Mouse (Mus musculus) left cerebral cortex, postnatal 36 days (tissue): ENCODE data around the gene Mast2. TPM values are rescaled to one million over a fixed set of nuclear protein-coding genes. Genes with fewer than 3 reads are reported as not detected.

Experiments used
- DNase-seq, 2 experiments: peaks; one replicate each; pipeline ENCODE4 v3.0.0; 2021 to 2022; ENCODE audit warnings: low spot score in 2 of 2, mixed read lengths in 1 of 2
- intact Hi-C: fragments of 180-260 bp; cut with DNase I; formaldehyde crosslinking; loops from one replicate; pipeline ENCODE4 v1.15.1; 2025
- total RNA-seq, 2 experiments: library from RNA; stranded (reverse); gene quantifications; 2 replicates each; pipeline ENCODE4 v1.2.3; 2021

Gene Mast2
- total RNA-seq, 2 experiments from 2014 or later = 103 to 114 TPM

GRCm38 (mm10) chr4:116421170-116421569 lies 42.8 kb downstream of the Mast2 start:
- DNase-seq = no peak
- intact Hi-C loops = no loop called here

- intact Hi-C loops = no loop called here
- DNase-seq = no peak
These were observed 51.0 kb downstream of the Mast2 start for GRCm38 (mm10) chr4:116412993-116413392.

DNA sequence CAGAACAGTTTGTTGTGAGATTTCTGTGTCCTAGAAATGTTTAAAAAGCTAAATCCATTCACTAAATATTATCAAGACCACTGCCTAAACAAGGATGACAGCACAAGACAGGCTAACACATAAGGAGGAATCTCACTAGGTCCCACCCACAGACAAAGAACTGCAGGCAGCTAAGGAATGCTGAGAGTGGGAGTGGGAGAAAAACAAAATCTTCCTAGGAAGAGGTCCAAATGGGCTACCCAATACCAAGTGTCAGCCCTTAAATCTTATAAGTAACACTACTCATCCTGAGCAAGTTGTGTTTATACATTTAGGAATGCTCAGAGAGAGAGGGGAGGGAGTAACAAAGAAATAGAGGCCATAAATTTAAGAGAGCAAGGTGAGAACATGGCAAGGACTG lies 52.6 kb downstream of the Mast2 start:
- no peak for DNase-seq
- intact Hi-C loops = no loop called here

DNA sequence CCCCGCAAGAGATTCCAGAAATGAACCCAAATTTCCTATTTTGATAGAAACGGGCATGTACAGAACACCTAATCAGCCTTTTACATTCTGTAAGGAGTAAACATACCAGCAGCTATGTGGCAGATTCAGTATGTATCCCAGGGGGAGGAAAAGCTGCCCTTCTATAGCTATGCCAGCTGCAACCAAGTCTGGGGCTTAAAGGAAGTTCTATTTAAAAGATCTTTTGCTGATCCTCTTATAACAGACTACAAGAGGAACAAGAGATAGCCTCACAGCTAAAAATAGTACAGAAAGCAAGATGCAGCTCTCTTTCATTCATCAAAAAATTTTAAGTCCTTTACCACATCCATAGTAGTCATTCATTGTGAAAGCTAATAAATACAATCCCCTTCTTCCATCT lies 57.3 kb downstream of the Mast2 start:
- intact Hi-C loops = no loop called here
- DNase-seq = no peak

DNA sequence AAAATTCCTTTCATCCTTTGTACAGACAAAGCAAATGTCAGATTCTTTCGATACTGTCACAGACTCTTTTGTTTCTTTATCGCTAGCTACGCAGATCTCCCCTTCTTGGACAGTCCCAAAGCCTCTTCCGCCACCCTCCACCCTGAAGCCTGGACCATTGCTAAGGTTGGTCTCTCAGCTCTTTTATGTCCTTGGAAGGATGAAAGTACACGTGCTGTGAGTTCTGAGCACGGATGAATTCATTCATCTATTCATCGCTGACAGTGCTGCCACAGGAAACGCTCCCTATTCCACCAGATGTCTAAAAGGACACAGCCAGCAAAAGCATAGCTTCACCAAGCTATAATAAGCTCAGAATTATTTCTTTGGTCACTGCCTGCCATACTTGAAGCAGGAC lies 58.0 kb downstream of the Mast2 start:
- peak; percentile 19 to 27 for DNase-seq
- intact Hi-C loops = no loop called here

DNA sequence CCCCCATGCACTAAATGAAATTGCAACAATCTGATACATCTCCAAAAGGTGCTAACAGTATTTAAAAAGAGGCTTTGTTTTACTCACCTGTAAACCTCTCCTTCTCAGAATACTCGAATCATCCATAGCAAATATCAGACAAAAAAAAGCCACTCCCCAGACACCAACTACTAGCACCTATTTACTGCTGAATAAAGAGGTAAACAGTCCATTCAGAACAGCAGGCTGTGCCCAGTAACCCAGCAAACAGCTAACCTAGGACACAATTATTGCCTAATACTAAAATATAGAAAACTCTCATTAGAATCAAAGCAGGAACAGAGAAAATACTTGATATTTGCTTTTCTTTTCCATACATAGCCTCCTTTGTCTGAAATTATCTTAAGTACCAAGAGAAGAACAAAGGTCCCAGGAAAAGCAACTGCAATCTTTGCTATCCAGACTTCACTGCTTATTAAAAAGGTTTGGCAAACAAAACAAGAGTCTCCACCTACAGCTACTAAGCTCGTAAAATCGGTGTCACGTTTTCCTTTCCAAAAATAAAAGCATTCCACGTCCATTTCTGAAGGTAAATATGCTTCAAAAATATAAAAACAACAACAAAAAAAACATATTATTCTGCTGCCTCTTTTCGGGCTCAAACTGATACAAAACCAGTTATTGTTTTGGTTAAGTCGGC lies 58.6 kb downstream of the Mast2 start:
- intact Hi-C loops = no loop called here
- DNase-seq = no peak

- intact Hi-C loops = loop anchor here (5.0 kb wide), 1 partner anchor 62 kb away; no protein-coding TSS in a partner anchor
- no peak for DNase-seq
These were observed 60.1 kb downstream of the Mast2 start for GRCm38 (mm10) chr4:116403884-116404283.

- no peak for DNase-seq
- intact Hi-C loops = loop anchor here (5.0 kb wide), 1 partner anchor 60 kb away; no protein-coding TSS in a partner anchor
These were observed 61.3 kb downstream of the Mast2 start for GRCm38 (mm10) chr4:116402708-116403107.

DNA sequence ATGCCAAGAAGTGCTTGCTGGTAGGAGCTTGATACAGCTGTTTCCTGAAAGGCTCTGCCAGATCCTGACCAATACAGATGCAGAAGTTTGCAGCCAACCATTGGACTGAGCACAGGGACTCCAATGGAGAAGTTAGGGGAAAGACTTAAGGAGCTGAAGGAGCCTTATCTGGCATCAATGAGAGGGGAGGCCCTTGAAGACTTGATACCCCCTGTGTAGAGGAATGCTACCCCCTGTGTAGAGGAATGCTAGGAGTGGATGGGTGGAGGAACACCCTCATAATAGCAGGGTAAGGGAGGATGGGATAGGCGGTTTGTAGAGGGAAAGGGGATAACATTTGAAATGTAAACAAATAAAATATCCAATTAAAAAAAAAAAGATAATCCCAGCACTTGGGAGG lies 65.9 kb downstream of the Mast2 start:
- intact Hi-C loops = no loop called here
- DNase-seq = no peak

DNA sequence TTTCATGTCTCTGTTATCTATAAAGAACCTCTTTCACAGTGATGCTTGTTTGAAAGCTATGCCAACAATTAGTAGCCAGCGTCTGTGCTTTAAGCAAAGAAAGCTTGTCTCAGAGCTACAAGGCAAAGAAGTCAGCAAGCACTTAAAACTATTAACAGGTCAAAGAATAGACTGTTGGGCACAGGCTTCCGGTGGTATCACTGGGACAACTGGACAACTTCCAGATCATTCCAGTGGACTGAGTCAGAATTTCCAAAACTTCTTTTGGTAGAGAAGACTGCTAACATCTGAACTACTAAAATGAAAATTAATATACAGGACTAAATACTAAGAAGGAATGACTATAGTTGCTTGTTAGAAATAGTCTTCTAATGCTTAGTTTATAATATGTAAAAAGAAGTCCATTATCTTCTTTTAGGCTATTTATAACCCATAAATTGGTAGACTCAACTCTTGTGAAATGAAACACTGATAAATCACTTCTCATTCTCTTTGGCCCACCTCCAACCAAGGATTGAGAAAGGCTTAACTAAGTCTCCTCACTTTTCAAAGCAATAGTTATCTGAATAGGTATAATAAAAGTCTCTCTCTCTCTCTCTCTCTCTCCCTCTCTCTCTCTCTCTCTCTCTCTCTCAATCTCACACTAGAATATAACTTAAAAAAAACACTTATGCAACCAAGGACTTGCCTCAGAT lies 85.9 kb downstream of the Mast2 start:
- intact Hi-C loops = no loop called here
- no peak for DNase-seq

DNA sequence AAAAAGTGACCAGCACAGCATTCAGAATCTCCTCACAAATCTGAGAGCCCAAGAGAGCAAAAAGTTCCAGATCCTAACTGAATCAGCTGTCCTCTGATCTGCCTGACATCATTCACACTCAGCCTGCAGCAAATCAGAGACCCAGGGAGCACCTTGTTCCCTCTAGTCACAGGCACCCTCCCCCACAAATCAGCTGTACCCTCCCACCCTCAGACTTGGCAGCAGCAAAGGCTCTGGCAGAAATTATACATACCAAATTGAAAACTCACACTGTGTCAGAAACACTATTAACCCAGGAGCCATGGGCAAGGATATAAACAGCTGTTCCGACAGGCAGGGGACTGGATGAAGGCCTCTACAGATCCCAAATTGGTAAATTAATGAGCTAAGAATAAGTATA lies 92.3 kb downstream of the Mast2 start:
- intact Hi-C loops = no loop called here
- DNase-seq = peak; percentile 33 to 44

DNA sequence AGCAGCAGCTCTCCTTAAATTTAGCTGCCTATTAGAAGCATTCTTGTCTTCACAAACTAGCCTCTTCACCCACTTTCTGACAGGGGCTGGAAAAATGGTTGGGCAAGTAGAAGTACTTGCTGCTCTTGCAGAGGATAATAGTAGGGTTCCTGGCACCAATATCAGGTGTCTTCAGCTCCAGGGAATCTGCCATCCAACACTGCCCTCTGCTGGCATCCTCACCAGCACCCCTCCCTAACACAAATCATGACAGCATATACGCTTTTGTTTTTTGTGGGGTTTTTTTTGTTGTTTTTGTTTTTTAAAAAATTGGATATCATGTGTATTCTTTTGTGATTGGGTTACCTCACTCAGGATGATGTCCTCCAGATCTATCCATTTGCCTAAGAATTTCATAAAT lies 105.9 kb downstream of the Mast2 start:
- no peak for DNase-seq
- intact Hi-C loops = no loop called here

DNA sequence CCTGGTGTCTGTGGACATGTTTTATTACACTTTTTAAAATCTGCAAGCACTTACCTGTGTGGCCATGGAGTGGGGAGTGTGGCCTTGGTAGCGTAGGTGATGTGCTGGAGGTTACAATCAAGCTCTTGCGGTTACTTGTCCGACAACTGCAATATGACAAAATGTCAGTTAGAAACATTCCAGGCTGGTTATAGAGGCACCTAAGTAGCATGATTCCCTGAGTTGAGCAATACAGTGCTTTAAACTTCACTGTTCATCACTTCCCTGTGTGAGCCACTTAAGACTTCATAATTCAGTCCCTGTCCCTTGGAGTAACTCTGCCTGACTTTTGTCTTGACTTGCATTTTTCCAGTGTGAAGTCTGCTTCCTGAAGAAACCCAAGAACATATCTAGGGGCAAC lies 111.1 kb downstream of the Mast2 start:
- DNase-seq = no peak
- intact Hi-C loops = no loop called here

DNA sequence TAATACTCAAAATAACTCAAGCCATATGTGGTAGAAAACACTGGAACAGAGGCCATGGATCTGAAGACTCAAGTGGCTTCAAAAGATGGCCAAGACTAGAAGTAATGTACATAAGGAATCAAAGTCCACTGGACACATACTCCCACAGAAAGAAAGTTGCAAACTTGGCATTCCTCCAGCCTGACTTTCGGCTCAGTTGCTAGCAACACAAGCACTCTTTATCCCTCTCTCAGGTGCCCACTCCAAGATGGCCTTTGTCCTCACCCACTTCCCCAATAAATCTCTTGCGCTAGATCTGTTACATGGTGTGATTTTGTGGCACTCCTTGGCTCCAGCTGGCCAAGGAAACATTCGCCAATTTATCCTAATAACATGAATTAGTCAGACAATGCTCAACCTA lies 111.5 kb downstream of the Mast2 start:
- intact Hi-C loops = no loop called here
- no peak for DNase-seq

DNA sequence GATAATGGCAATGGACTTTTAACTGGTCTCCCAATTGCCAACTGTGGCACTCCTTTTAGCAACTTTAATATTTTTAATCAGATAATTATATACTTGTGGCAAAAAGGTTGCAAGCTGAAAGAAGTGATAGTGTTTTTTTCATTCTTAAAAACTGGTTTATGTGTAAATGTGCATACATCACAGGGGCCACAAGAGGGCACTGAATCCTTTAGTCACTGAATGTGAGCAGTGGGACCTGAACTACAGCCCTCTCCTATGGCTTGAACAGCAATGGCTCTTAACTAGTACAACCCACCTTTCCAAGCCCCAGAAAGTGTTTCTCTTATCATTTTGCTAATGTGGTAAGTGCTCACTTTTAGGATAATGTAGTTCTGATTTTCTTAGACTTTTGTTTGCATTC lies 121.9 kb downstream of the Mast2 start:
- DNase-seq = peak; percentile 12 to 39
- intact Hi-C loops = loop anchor here (5.0 to 10.0 kb wide), 2 partner anchors 60 to 163 kb away; partner anchors contain the start of gene Ipp

DNA sequence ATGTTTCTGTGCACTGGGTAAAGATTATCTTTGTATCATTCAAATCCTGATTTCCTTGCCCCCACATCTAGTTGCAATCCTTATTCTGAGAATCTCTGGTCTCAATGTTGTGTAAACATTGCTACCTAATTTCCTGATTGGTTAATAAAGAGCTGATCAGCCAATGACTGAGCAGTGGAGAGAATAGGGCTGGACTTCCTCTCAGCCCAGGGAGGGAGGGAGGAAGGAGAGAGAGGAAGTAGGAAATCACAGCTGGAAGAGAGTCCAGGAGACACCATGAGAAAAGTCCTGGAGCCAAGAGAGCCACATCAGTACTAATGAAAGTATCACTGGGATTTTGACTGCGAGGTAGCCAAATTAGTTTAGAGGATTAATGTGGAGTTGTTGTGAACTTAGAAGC lies 127.7 kb downstream of the Mast2 start:
- no peak for DNase-seq
- intact Hi-C loops = no loop called here

DNA sequence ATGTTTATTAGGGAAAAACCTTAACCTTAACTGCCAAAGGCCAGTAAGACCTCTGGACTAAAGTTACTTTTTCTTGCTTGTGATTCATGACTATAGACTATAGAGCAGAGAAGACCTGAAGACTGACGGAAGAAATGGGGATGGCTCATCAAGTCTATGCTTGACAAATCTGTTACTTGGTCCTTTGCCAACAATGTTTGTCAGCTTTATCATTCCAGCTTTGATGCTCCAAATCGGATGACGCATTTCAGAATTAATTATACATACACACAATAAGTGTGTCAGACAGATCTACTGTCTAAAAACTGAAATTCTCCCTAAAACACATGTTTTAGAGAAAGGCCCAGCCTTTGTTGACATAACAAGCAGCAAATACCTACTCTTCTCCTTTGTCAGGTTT lies 134.7 kb downstream of the Mast2 start:
- no peak for DNase-seq
- intact Hi-C loops = no loop called here

GRCm38 (mm10) chr4:116322127-116322526 lies 141.9 kb downstream of the Mast2 start:
- intact Hi-C loops = no loop called here
- no peak for DNase-seq

DNA sequence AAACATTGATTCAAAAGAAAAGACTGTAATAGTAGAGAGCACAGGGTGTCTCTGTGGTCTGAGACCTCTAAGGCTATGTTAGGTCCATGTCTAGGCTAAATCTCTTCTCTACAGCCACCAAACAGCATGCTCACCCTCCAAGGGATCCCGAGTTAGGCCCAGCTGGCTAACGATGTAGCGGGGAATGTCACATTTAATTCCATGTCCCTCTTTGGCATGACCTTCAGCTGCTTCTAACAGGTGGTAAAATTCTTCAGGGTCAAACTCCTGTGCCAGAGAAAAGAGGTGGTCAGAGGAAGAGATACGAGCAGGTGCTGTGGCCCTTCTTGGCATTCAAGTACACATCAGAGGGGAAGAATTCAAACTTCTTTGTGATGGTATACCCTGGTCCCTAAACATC lies 146.4 kb downstream of the Mast2 start:
- intact Hi-C loops = no loop called here

DNA sequence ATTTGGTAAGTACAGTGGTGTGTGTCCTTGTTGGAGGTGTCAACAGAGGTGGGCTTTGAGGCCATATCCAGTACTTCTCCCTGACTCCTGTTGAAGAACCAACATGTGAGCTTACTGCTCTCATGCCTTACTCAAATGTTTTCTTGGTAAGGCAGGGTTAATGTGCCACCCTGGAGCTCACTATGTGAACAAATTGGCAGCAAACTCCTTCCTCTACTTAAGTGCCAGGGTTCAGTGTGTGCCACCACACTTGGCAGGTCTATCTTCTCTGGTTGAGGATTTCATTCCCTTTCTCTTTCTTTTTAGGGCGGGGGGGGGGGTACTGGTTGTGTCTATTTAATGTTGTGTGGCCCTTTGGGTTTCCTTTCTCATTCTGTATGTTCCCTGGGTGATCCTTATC lies 159.4 kb downstream of the Mast2 start:
- intact Hi-C loops = no loop called here
- DNase-seq = no peak

More for the DNA sequence above, 146.4 kb downstream of the Mast2 start:
- no peak for DNase-seq

DNA sequence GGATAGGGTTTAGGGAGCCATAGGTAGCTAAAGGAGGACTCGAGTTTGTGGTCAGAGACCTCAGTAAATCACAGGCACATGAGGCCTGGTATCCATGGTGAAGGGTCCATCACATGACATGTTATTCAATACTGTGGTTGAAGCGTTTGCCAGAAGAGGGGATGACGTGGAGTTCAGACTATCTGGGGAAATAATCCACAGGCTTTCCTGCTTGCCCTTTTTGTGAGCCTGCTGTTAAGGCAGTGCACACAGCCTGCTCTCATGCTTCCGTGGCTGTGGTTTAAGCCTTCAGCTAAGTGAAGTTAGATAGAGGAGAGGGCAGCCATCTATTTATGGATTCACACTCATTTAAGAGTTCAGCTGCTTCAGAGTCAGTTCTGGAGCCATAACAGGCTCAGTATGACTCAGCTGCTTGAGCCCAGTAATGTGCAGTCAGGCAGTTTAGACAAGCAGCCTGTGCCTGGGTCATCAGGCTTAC lies 163.1 kb downstream of the Mast2 start:
- intact Hi-C loops = no loop called here
- DNase-seq = no peak
